Mouse (Mus musculus) hindlimb bud, embryonic 11.5 days (tissue): ENCODE results near the gene Olfr1459.

ENCODE experiments used
- DNase-seq: peaks from one replicate; pipeline ENCODE4 v3.0.0-alpha.2; 2012; ENCODE audit warnings: low read depth, low spot score; ENCODE audit errors: extremely low spot score

Gene Olfr1459

DNA sequence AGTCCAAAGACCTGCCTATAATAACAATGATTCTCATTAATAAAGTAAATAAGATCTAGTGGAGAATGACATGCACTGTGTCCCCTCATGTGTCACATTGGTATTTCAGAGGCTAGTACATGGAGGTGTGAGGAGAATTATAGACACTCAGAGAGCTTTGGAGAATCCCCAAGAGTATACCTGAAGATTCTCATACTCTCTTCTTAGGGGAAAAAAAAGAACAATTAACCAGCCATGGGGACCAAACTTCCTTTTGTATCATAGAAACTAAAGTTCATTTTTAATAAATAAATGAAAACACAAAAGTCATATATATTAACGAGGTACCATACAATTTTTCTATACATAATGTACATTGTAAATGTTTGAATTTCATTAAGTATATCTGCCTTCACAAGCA is at the start of gene Olfr1459:
Gene Olfr1459, minus strand, starts transcription at position 101 of the 400 bp plus-strand sequence.
- DNase-seq = no peak

DNA sequence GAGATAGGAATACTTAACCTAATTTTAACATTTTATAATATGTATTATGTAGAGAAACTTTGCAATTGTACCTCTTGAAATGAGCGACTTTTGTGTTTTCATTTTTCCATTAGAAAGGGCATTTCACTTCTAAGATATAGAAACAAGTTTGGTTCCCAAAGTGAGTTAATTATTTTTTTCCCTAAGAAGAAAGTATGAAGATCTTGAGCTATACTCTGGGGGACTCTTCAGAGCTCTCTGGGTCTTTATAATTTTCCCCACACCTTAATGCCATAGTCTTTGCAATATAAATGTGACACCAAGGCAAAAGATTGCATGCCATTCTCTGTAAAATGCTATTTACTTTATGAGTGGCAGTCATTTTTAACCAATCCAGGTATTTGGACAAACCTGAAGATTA is 36.1 kb upstream of the Olfr1459 start, which contains the start of gene Olfr1462:
Gene Olfr1462, plus strand, starts transcription at position 301 of the 400 bp plus-strand sequence.
- DNase-seq = no peak

DNA sequence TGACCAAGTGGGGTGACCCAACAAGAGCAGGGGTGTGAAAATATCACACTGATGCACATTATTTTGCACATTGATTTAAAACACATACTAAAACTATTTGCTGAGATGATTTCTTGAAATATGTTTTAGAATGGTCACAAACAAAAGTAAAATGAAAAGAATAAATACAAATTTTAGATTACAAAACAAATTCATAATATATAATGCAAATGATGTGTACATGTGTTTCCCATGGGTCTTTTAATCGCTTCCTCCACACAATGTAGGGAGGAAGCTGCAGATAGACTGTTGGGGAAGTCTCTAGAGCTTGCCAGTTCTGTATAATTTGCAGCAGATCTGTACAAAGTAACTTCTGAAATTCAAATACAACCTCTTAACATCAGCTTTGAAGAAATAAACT is 13.4 kb upstream of the Olfr1459 start, which contains the start of gene Olfr1461:
Gene Olfr1461, plus strand, starts transcription at position 301 of the 400 bp plus-strand sequence.
- no peak for DNase-seq

DNA sequence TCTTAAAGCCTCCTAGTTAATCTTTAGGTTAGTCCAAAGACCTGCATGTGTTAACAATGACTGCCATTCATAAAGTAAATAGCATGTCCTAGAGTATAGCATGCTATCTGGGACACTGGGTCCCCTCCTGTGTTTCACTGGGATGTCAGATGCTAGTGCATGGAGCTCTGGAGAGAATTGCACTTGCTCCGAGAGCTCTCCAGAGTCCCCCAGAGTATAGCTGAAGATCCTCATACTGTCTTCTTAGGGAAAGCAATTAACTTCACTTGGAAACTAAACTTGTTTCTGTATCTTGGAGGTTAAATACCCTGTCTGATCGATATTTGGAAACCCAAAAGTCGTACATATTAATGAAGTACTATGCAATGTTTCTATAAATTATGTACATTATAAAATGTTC is 42.7 kb downstream of the Olfr1459 start, which contains the start of gene Olfr1458:
Gene Olfr1458, minus strand, starts transcription at position 101 of the 400 bp plus-strand sequence.
- DNase-seq = no peak

DNA sequence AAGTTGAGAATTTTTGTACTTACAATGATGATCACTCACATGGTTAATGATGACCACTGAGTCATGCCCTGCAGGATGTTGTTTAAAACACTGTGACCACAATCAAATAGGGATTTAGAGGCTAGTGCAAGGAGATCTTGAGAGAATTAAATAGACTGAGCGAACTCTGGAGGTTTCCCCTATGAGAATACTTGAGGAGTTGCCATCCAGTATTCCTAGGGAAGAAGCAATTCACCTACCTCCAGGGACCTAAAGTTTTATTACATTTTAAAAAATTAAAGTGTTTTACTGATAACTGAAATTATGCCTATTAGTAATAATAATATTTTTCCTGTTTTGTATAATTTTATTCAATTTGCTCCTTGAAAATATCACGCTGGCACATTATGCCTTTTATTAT is 51.6 kb downstream of the Olfr1459 start, which contains the start of gene Olfr1457:
Gene Olfr1457, minus strand, starts transcription at position 101 of the 400 bp plus-strand sequence.
- DNase-seq = no peak

DNA sequence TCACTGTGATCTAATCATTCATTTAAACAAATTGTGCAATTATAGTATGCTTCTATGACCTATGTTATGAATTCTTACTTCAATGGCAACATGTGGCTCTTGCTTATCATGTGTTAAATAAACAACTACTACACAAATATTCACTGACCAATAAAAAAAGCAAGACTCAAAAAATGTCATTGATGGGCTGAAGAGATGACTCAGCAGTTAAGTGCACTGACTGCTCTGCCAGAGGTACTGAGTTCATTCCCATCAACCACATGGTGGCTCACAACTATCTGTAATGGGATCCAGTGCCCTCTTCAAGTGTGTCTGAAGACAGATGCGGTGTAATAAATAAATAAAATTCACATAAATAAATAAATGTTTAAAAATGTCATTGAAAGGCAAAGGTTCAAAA is 55.4 kb downstream of the Olfr1459 start:
- no peak for DNase-seq
